Mouse (Mus musculus) limb, embryonic 13.5 days (tissue): ENCODE results near the gene Ctdnep1. TPM values are rescaled to one million over a fixed set of nuclear protein-coding genes. Genes with fewer than 3 reads are reported as not detected.
"Not testable (repeated sequence)": the region's sequence is repeated elsewhere in the genome, so short reads cannot be mapped to it uniquely, and the experiment has no call there.

ENCODE experiments used
- ATAC-seq: fragments of 200-750 bp; cut with Nextera tagmentation; 2 replicates; pipeline ENCODE4 v1.8.0; 2017; ENCODE audit warnings: low read depth, moderate number of reproducible peaks, moderate TSS enrichment; ENCODE audit not compliant: low FRiP score
- H3K27ac ChIP-seq: fragments of 300-500 bp; sonication (generic); 2 replicates; pipeline ENCODE4 v1.5.1; 2015; ENCODE audit warnings: inconsistent platforms, mild to moderate bottlenecking, moderate library complexity
- H3K27me3 ChIP-seq: fragments of 300-500 bp; sonication (generic); 2 replicates; pipeline ENCODE4 v1.6.1; 2015; ENCODE audit warnings: mild to moderate bottlenecking, inconsistent platforms
- H3K36me3 ChIP-seq: fragments of 300-500 bp; sonication (generic); 2 replicates; pipeline ENCODE4 v1.6.1; 2015; ENCODE audit warnings: inconsistent platforms, mild to moderate bottlenecking, moderate library complexity
- H3K4me1 ChIP-seq: fragments of 300-500 bp; sonication (generic); 2 replicates; pipeline ENCODE4 v1.6.1; 2015; ENCODE audit warnings: inconsistent platforms
- H3K4me2 ChIP-seq: fragments of 300-500 bp; sonication (generic); replicated peaks from 2 replicates; pipeline ENCODE4 v1.6.1; 2015; ENCODE audit warnings: inconsistent platforms, mild to moderate bottlenecking, moderate library complexity
- H3K4me3 ChIP-seq: fragments of 300-500 bp; sonication (generic); 2 replicates; pipeline ENCODE4 v1.5.1; 2015; ENCODE audit warnings: moderate library complexity, mild to moderate bottlenecking, inconsistent platforms
- H3K9ac ChIP-seq: fragments of 300-500 bp; sonication (generic); 2 replicates; pipeline ENCODE4 v1.6.1; 2015; ENCODE audit warnings: mild to moderate bottlenecking, inconsistent platforms
- H3K9me3 ChIP-seq: fragments of 300-500 bp; sonication (generic); 2 replicates; pipeline ENCODE4 v1.6.1; 2016; ENCODE audit warnings: inconsistent platforms
- WGBS: fragments of 180-500 bp; shearing (Covaris S2); methylation state at CpG from one replicate; pipeline ENCODE4 v1.1.7; 2015; 5-methylcytosine and 5-hydroxymethylcytosine counted together
- polyA plus RNA-seq: library from polyadenylated mRNA; unstranded; fragments of >200 nt; fragmentation: Nextera tagmentation; extraction: Ambion mirVana; gene quantifications from 2 replicates; pipeline ENCODE4 v1.2.1, GENCODE M21; 2015

The Ctdnep1 gene
- polyA plus RNA-seq, 1 experiment from 2014 or later: 30.8 TPM

DNA sequence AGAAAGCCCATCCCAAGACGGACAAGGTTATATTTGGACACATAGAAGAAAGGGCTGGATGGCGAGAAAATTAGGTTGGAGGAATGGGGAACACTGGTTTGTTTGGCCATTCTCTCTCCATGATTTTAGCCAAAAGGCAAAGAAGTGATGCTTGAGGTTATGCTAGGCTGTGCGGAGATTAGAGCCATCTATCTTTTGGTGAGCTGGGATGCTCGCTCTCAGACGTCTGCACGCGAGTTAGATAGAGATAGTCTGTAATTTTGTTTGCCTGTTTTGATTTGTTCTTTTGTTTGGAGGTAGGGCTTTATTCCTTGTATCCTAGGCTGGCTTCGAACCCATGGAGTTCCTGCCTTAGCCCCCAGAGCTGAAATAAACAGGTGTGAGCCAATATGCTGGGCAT lies 20.2 kb downstream of the Ctdnep1 start:
- Histone ChIP-seq H3K4me3 (peak overlapping the region; percentile 81), H3K9me3 (no peaks in the 10 kb centered on the region), H3K9ac (peak overlapping the region; percentile 84), H3K4me1 (peaks cover 53% of the 10 kb centered on the region), H3K4me2 (peak overlapping the region; percentile 96), H3K27ac (peak overlapping the region; percentile 96), H3K27me3 (no peaks in the 10 kb centered on the region), H3K36me3 (peaks cover 44% of the 10 kb centered on the region)
- WGBS: 11% methylated on average over 8 of the region's 8 CpGs
- ATAC-seq: no peak

DNA sequence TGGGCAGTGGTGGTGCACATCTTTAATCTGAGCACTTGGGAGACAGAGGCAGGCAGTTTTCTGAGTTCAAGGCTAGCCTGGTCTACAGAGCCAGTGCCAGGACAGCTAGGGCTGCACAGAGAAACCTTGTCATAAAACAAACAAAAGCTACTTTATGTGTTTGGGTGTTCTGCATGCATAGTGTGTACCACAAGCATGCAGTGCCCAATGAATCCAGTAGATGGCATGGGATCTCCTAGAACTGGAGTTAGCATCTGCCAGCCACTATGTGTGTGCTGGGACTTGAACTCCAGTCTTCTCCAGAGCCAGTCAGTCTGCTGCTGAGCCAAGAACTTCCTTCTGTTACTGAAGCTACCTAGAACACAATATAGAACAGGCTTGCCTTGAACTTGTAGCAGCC lies 20.9 kb downstream of the Ctdnep1 start:
- no peaks in the 10 kb centered on the region for H3K27me3 ChIP-seq
- no peaks in the 10 kb centered on the region for H3K9me3 ChIP-seq
- H3K4me1 ChIP-seq: peaks cover 53% of the 10 kb centered on the region
- no peak overlapping the region for H3K27ac ChIP-seq
- H3K4me3 ChIP-seq: peak overlapping the region; percentile 81
- no peak for ATAC-seq
- peaks cover 51% of the 10 kb centered on the region for H3K36me3 ChIP-seq
- peak overlapping the region; percentile 96 for H3K4me2 ChIP-seq
- H3K9ac ChIP-seq: peak overlapping the region; percentile 60; the same call in 1 of the 2 replicates

DNA sequence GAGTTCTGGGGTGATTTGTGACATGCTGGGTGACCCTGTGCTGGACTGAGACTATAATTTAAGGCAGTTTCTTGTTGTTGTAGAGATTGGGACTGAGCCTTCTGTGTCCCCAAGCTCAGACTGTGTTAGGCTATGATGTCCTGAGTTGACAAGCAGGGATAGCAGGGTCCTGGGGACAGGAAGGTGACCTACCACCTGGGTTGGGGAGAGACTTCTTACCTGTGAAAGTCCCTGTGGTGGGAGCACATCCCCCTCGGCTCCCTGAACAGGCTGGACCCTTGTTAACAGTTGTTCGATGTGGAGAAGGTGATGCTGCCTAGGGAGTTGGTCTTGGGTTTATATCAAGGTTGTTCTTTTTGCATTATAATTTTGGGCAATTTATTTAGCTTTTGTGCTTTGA lies 21.5 kb downstream of the Ctdnep1 start:
- 92% methylated on average over 2 of the region's 2 CpGs for WGBS

DNA sequence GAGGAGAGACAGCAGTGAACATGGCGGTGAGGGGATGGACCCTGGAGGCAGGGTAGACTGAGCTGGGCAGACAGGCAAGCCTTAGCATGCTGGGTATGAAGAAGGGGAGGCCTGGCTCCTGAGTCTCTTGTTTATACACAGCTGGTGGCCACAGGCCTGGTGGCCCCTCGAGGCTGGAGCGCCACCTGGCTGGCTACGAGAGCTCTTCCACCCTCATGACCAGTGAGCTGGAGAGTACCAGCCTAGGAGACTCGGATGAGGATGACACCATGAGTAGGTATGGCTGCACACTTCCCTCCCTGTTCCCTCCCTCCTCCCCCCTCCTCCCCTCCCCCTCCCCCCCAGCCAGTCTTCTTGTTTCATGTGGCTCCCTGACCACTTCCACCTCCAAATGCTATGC lies 24.6 kb downstream of the Ctdnep1 start:
- Histone ChIP-seq H3K4me2 (no peak overlapping the region), H3K27ac (no peak overlapping the region), H3K9me3 (no peaks in the 10 kb centered on the region), H3K27me3 (no peaks in the 10 kb centered on the region), H3K9ac (no peak overlapping the region), H3K36me3 (peaks cover 62% of the 10 kb centered on the region), H3K4me3 (no peak overlapping the region), H3K4me1 (peaks cover 31% of the 10 kb centered on the region)
- ATAC-seq: no peak
- WGBS: 68% methylated on average over 5 of the region's 5 CpGs

More for the DNA sequence above, 21.5 kb downstream of the Ctdnep1 start:
- no peak for ATAC-seq
- Histone ChIP-seq H3K9ac (peak overlapping the region; percentile 60), H3K27me3 (no peaks in the 10 kb centered on the region), H3K4me2 (peak overlapping the region; percentile 96), H3K36me3 (peaks cover 57% of the 10 kb centered on the region), H3K4me3 (peak overlapping the region; percentile 81), H3K9me3 (no peaks in the 10 kb centered on the region), H3K4me1 (peaks cover 51% of the 10 kb centered on the region), H3K27ac (no peak overlapping the region)

DNA sequence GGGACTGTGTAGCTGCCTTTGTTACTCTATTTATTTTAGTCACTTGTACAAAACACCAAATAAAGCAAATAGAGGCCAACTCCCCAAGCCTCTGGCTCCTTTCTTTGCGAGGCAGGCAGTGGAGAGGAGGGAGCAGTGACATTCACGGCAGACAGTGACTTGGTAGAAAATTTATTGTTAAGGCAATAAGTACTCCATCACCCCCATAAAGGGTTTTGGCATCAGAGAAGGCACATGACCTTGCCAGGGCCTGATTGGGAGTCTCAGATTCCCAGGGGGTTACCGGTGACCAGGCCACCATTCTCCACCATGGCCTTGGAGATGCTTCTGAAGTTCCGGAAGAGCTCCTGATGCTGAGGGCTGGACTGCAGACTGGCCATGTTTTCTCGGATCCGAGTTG lies 29.1 kb downstream of the Ctdnep1 start:
- no peaks in the 10 kb centered on the region for H3K27me3 ChIP-seq
- H3K4me1 ChIP-seq: peaks cover 13% of the 10 kb centered on the region
- H3K9ac ChIP-seq: no peak overlapping the region
- H3K9me3 ChIP-seq: no peaks in the 10 kb centered on the region
- H3K36me3 ChIP-seq: peaks cover 91% of the 10 kb centered on the region
- H3K27ac ChIP-seq: no peak overlapping the region
- no peak overlapping the region for H3K4me2 ChIP-seq
- ATAC-seq: no peak
- no peak overlapping the region for H3K4me3 ChIP-seq
- 82% methylated on average over 6 of the region's 6 CpGs for WGBS

DNA sequence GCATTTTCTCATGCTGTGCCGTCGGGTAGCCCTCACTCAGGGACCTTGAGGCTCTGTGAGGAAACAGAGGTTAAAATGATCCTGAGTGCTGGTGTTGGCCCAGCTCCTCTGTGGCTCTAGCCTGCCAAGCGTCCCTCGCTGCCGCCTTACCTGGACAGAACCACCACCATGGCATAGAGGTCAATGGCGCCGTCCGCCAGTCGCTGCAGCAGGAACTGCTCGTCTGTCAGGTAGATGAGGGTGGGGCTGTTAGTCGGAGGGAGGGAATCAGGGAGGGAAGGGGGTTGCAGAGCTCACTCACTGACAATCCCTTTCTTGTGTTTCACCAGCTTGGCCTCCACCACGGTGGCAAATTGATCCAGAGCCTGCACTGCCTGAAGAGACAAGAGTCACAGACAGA lies 29.6 kb downstream of the Ctdnep1 start:
- Histone ChIP-seq H3K4me2 (no peak overlapping the region), H3K4me1 (peaks cover 13% of the 10 kb centered on the region), H3K36me3 (peaks cover 86% of the 10 kb centered on the region), H3K27ac (no peak overlapping the region), H3K9me3 (no peaks in the 10 kb centered on the region), H3K9ac (no peak overlapping the region), H3K4me3 (no peak overlapping the region), H3K27me3 (no peaks in the 10 kb centered on the region)
- no peak for ATAC-seq
- 90% methylated on average over 12 of the region's 12 CpGs for WGBS

DNA sequence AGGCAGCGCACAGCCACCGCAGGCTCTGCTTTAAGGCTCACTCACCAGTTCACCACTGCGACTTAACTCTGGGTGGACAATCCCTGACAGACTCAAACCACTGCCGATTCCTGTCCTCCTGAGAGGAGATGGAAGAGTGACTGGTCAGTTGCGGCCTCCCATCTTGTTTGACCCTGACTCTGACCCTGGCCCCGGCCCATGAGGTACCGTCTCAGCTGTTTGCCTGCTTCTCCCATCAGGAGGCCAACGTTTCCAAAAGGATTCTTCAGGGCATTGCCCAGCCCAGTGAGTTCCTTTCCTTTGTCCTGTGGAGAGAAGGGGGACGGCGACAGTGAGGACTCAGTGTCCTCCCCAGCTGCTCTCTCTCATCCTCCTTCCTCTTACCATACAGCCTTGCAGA lies 30.0 kb downstream of the Ctdnep1 start:
- Histone ChIP-seq H3K9ac (no peak overlapping the region), H3K4me1 (peaks cover 13% of the 10 kb centered on the region), H3K4me2 (no peak overlapping the region), H3K9me3 (no peaks in the 10 kb centered on the region), H3K36me3 (peaks cover 81% of the 10 kb centered on the region), H3K27me3 (no peaks in the 10 kb centered on the region), H3K27ac (no peak overlapping the region), H3K4me3 (no peak overlapping the region)
- no peak for ATAC-seq
- WGBS: 88% methylated on average over 10 of the region's 10 CpGs

DNA sequence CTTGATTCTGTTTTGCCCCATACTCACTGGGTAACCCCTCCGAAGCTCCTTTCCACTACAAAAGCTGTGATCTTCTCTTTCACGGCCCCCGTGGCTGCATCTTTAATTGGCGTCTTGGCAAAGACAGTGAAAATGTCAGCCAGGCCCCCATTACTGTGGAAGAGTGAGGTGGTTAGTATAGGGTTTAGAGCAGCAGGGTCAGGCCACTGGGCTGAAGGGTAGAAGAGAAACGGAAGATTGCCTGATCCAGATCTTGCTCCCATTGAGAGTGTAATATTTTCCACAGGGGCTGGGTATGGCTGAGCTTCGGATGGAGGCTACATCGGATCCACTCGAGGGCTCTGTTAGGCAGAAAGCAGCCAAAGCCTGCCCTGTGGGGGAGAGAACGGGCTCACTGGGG lies 32.0 kb downstream of the Ctdnep1 start:
- H3K4me1 ChIP-seq: peaks cover 25% of the 10 kb centered on the region
- no peak for ATAC-seq

DNA sequence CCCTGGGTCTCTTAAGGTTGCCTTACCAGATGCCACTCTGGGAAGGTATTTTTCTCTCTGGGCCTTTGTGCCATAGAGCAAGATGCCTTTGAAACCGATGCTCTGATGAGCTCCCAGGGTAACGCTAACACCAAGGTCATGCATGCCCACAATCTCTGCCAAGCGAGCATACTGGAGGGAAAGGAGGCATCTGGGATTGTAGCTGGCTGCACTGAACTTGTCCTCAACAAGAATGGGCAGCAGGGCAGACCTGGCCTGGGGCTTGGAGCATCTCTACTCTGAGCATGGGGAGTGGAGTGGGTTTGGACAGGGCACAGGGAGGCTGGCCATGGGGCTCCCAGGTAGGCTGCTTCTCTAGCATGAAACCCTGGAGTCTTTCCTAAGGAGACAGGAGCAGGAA lies 32.5 kb downstream of the Ctdnep1 start:
- Histone ChIP-seq H3K4me2 (no peak overlapping the region), H3K4me3 (no peak overlapping the region), H3K9me3 (no peaks in the 10 kb centered on the region), H3K36me3 (peaks cover 57% of the 10 kb centered on the region), H3K27ac (no peak overlapping the region), H3K27me3 (no peaks in the 10 kb centered on the region), H3K4me1 (peaks cover 26% of the 10 kb centered on the region), H3K9ac (0 out of 2 replicates have a peak overlapping the region, but pooled peaks have one; percentile 8)
- WGBS: 87% methylated on average over 3 of the region's 3 CpGs
- ATAC-seq: no peak

More for the DNA sequence above, 32.0 kb downstream of the Ctdnep1 start:
- Histone ChIP-seq H3K27me3 (no peaks in the 10 kb centered on the region), H3K4me2 (no peak overlapping the region), H3K9me3 (no peaks in the 10 kb centered on the region), H3K36me3 (peaks cover 62% of the 10 kb centered on the region), H3K4me3 (no peak overlapping the region), H3K9ac (no peak overlapping the region), H3K27ac (no peak overlapping the region)
- whole genome bisulfite sequencing: 88% methylated on average over 9 of the region's 9 CpGs

DNA sequence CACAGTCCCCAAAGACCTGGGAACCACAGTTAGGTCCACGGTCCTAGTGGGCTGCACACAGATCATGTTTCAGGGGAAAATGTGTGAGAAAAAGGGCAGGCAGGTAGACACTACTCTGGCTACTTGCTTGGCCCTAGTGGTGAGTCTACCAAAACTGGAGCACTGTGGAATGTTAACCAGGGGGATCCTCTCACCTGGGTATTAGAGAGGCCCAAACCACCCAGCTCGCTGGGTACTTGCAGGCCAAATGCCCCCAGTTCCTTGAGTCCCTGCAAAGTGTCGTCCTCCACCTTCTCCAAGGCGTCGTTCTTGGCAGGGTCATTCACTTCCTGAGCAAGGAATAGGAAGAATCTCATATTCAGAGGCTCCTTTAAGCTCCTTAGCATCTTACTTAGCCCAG lies 33.1 kb downstream of the Ctdnep1 start:
- Histone ChIP-seq H3K4me2 (peak overlapping the region; percentile 79), H3K4me1 (peaks cover 29% of the 10 kb centered on the region), H3K9me3 (no peaks in the 10 kb centered on the region), H3K27me3 (no peaks in the 10 kb centered on the region), H3K27ac (no peak overlapping the region), H3K36me3 (peaks cover 50% of the 10 kb centered on the region), H3K4me3 (peak overlapping the region; percentile 62), H3K9ac (peak overlapping the region; percentile 83; the same call in 1 of the 2 replicates)
- ATAC-seq: no peak
- 46% methylated on average over 5 of the region's 5 CpGs for WGBS

DNA sequence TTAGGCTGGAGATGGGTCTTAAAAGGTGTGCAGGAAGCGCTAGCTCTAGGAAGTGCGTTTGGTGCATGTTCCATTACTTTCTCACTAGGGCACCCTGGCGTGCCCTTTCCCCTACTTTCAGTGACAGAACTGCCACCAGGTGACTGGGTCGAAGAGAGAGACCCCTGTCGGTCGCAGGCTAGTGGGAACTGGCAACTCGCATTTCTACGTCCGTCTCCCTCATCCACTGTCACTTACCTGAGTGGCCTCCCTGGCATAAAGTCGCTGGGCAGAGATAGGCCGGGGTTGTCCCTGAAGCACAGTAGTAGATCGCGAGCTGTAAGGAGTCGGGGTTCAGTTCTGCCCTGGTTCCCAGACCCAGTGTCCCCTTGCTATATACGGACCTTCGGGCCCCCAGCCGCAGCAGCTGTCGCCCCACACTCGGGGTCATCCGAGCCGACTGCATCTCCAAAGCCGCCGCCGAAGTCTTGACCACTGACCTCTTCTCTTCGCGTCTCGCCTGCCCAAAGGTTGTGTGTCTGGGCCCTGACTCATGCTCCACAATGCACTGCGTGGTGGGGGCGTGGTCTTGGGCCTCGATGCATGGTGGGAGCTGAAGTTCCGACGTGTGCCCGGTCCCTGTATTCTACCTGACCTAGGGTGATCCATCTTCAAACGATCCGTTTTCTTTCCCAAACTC lies 34.1 kb downstream of the Ctdnep1 start, which contains the start of gene Acadvl:
Gene Acadvl (minus strand): TSS at position 532 of the 679 bp plus-strand sequence.
- Histone ChIP-seq H3K27me3 (no peaks in the 10 kb centered on the region), H3K27ac (peak within 1 kb of the TSS; percentile 61), H3K4me3 (peak within 1 kb of the TSS; percentile 62), H3K9me3 (no peaks in the 10 kb centered on the region), H3K4me2 (peak within 1 kb of the TSS; percentile 79), H3K9ac (peak within 1 kb of the TSS; percentile 83), H3K4me1 (peaks cover 39% of the 10 kb centered on the region), H3K36me3 (peaks cover 41% of the 10 kb centered on the region)
- 1% methylated on average over 35 of the region's 35 CpGs for WGBS
- peak; percentile 76 for ATAC-seq

DNA sequence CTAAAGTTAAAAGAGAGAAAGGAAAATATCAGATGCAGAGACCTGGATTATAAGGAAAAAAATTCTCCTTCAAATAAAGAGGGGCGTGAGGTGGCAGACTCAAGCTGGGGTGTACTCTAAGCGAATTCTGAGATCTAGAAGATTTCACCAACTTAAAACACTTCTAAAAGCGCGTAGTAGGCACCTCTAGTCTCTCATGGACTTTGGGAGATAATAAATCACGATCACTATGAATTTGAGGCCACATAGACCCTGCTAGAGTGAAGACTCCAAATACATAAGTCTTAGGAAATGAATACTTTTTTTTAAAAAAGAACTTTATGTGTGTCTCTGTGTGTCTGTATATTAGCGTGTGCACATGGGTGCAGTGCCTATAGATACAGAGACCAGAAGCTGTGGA lies 34.7 kb downstream of the Ctdnep1 start:
- H3K4me1 ChIP-seq: peaks cover 46% of the 10 kb centered on the region
- peak overlapping the region; percentile 62 for H3K4me3 ChIP-seq
- no peak overlapping the region for H3K27ac ChIP-seq
- H3K27me3 ChIP-seq: no peaks in the 10 kb centered on the region
- 68% methylated on average over 6 of the region's 6 CpGs for whole genome bisulfite sequencing
- no peak for ATAC-seq
- H3K36me3 ChIP-seq: peaks cover 34% of the 10 kb centered on the region
- H3K9me3 ChIP-seq: no peaks in the 10 kb centered on the region
- 0 out of 2 replicates have a peak overlapping the region, but pooled peaks have one; percentile 83 for H3K9ac ChIP-seq
- H3K4me2 ChIP-seq: peak overlapping the region; percentile 79

DNA sequence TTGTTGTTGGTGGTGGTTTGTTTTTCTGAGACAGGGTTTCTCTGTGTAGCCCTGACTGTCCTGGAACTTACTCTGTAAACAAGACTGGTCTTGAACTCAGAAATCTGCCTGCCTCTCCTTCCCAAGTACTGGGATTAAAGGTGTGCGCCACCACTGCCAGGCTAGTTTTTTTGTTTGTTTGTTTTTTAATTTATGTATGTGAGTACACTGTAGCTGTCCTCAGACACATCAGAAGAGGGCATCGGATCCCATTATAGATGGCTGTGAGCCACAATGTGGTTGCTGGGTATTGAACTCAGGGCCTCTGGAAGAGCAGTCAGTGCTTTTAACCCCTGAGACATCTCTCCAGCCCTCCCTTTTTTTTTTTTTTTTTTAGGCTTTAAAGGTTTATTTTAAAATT lies 35.2 kb downstream of the Ctdnep1 start:
- H3K27ac ChIP-seq, H3K9ac ChIP-seq, ATAC-seq, H3K4me3 ChIP-seq, H3K9me3 ChIP-seq, H3K4me2 ChIP-seq, H3K27me3 ChIP-seq: not testable (repeated sequence)
- H3K36me3 ChIP-seq: peaks cover 29% of the 10 kb centered on the region
- H3K4me1 ChIP-seq: peaks cover 50% of the 10 kb centered on the region
- 85% methylated on average over 2 of the region's 2 CpGs for WGBS
